Mouse (Mus musculus) MEL (cell line): ENCODE measurements around the gene Lcn2. TPM values are rescaled to one million over a fixed set of nuclear protein-coding genes. Genes with fewer than 3 reads are reported as not detected.

Source experiments
- DNase-seq: peaks from one replicate; pipeline ENCODE4 v3.0.0; 2011; ENCODE audit warnings: low read depth, low spot score
- H3K27ac ChIP-seq: 2 replicates; pipeline ENCODE4 v1.5.1; 2012; ENCODE audit warnings: low read depth, mild to moderate bottlenecking, control low read depth, low read length, moderate library complexity; ENCODE audit not compliant: control insufficient read depth
- H3K27me3 ChIP-seq, 2 experiments: fragments of 150-350 bp in 1 of 2; sonication (generic) in 1 of 2; 2 replicates each; pipeline ENCODE4 v1.6.1; 2012; ENCODE audit warnings: low read length in 2 of 2, mild to moderate bottlenecking in 2 of 2, improper control_type of control experiment in 1 of 2, moderate library complexity in 1 of 2; ENCODE audit not compliant: insufficient read depth in 2 of 2, control insufficient read depth in 1 of 2
- H3K36me3 ChIP-seq, 2 experiments: 2 replicates each; pipeline ENCODE4 v1.6.1; 2012 to 2014; ENCODE audit warnings: low read length in 2 of 2, improper control_type of control experiment in 1 of 2, inconsistent platforms in 1 of 2, mild to moderate bottlenecking in 1 of 2; ENCODE audit not compliant: insufficient read depth in 2 of 2, control insufficient read depth in 1 of 2
- H3K4me1 ChIP-seq, 2 experiments: fragments of 150-350 bp in 1 of 2; sonication (generic) in 1 of 2; 2 replicates each; pipeline ENCODE4 v1.6.1; 2012; ENCODE audit warnings: low read length in 2 of 2, improper control_type of control experiment in 1 of 2, mild to moderate bottlenecking in 1 of 2; ENCODE audit not compliant: insufficient read depth in 2 of 2, control insufficient read depth in 1 of 2
- H3K4me3 ChIP-seq, 2 experiments: fragments of 150-350 bp in 1 of 2; sonication (generic) in 1 of 2; 2 replicates each; pipeline ENCODE4 v1.5.1; 2012; ENCODE audit warnings: low read depth in 2 of 2, low read length in 2 of 2, mild to moderate bottlenecking in 2 of 2, moderate library complexity in 2 of 2, control low read depth in 1 of 2, improper control_type of control experiment in 1 of 2; ENCODE audit not compliant: control insufficient read depth in 1 of 2, insufficient read depth in 1 of 2
- H3K79me2 ChIP-seq: 2 replicates; pipeline ENCODE4 v1.6.1; 2012; ENCODE audit warnings: mild to moderate bottlenecking, low read length, moderate library complexity; ENCODE audit not compliant: control insufficient read depth, poor library complexity, insufficient read depth
- H3K9ac ChIP-seq: 2 replicates; pipeline ENCODE4 v1.6.1; 2012; ENCODE audit warnings: low read depth, mild to moderate bottlenecking, control low read depth, low read length, moderate library complexity; ENCODE audit not compliant: control insufficient read depth, poor library complexity, severe bottlenecking
- H3K9me3 ChIP-seq: fragments of 150-350 bp; sonication (generic); replicated peaks from 2 replicates; pipeline ENCODE4 v1.6.1; 2012; ENCODE audit warnings: mild to moderate bottlenecking, low read length, improper control_type of control experiment, moderate library complexity; ENCODE audit not compliant: insufficient read depth
- BHLHE40 ChIP-seq: IDR thresholded peaks from 2 replicates; pipeline ENCODE4 v1.6.1; 2012; ENCODE audit warnings: low read depth, mild to moderate bottlenecking, inconsistent platforms, low read length, improper control_type of control experiment, borderline replicate concordance
- CTCF ChIP-seq, 3 experiments: IDR thresholded peaks in 2 of 3; conservative IDR thresholded peaks in 1 of 3; 2 replicates each; pipeline ENCODE4 v1.5.1; 2011 to 2012; ENCODE audit warnings: low read length in 3 of 3, low read depth in 2 of 3, mild to moderate bottlenecking in 2 of 3, improper control_type of control experiment in 1 of 3, inconsistent platforms in 1 of 3, mixed read lengths in 1 of 3, moderate library complexity in 1 of 3; ENCODE audit not compliant: control insufficient read depth in 1 of 3, insufficient read depth in 1 of 3, poor library complexity in 1 of 3, severe bottlenecking in 1 of 3
- ELF1 ChIP-seq: IDR thresholded peaks from 2 replicates; pipeline ENCODE4 v1.6.1; 2014; ENCODE audit warnings: low read depth, mild to moderate bottlenecking, inconsistent platforms, low read length, improper control_type of control experiment, moderate library complexity
- ETS1 ChIP-seq: IDR thresholded peaks from 2 replicates; pipeline ENCODE4 v1.6.1; 2012; ENCODE audit warnings: low read depth, mild to moderate bottlenecking, inconsistent platforms, low read length, improper control_type of control experiment, moderate library complexity
- HCFC1 ChIP-seq: IDR thresholded peaks from 2 replicates; pipeline ENCODE4 v1.6.1; 2012; ENCODE audit warnings: low read depth, mild to moderate bottlenecking, inconsistent platforms, low read length, improper control_type of control experiment, moderate library complexity
- JUND ChIP-seq: IDR thresholded peaks from 2 replicates; pipeline ENCODE4 v1.6.1; 2011; ENCODE audit warnings: low read depth, mild to moderate bottlenecking, improper control_type of control experiment, low read length
- MEF2A ChIP-seq: IDR thresholded peaks from 2 replicates; pipeline ENCODE4 v1.6.1; 2014; ENCODE audit warnings: low read depth, mild to moderate bottlenecking, inconsistent platforms, low read length, improper control_type of control experiment; ENCODE audit not compliant: poor library complexity, insufficient replicate concordance, severe bottlenecking; ENCODE audit errors: extremely low read depth
- MYB ChIP-seq: IDR thresholded peaks from 2 replicates; pipeline ENCODE4 v1.6.1; 2011; ENCODE audit warnings: mild to moderate bottlenecking, low read depth, low read length, improper control_type of control experiment
- MYC ChIP-seq: IDR thresholded peaks from 2 replicates; pipeline ENCODE4 v1.6.1; 2011; ENCODE audit warnings: low read depth, mild to moderate bottlenecking, low read length, improper control_type of control experiment, moderate library complexity
- NELFE ChIP-seq: IDR thresholded peaks from 2 replicates; pipeline ENCODE4 v1.6.1; 2011; ENCODE audit warnings: low read depth, low read length, improper control_type of control experiment
- NRF1 ChIP-seq: IDR thresholded peaks from 2 replicates; pipeline ENCODE4 v1.6.1; 2014; ENCODE audit warnings: low read depth, mild to moderate bottlenecking, inconsistent platforms, low read length, improper control_type of control experiment, moderate library complexity; ENCODE audit not compliant: poor library complexity, insufficient read depth, severe bottlenecking
- POLR2AphosphoS2 ChIP-seq: IDR thresholded peaks from 2 replicates; pipeline ENCODE4 v1.6.1; 2011; ENCODE audit warnings: low read length, improper control_type of control experiment
- POLR2AphosphoS5 ChIP-seq: IDR thresholded peaks from 2 replicates; pipeline ENCODE4 v1.6.1; 2012; ENCODE audit warnings: low read depth, borderline replicate concordance, mild to moderate bottlenecking, inconsistent platforms, low read length, moderate library complexity, mixed read lengths
- RCOR1 ChIP-seq: IDR thresholded peaks from 2 replicates; pipeline ENCODE4 v1.6.1; 2012; ENCODE audit warnings: low read depth, mild to moderate bottlenecking, inconsistent platforms, low read length, improper control_type of control experiment
- SMC3 ChIP-seq: IDR thresholded peaks from 2 replicates; pipeline ENCODE4 v1.6.1; 2011; ENCODE audit warnings: low read depth, low read length, improper control_type of control experiment
- TAL1 ChIP-seq: IDR thresholded peaks from 2 replicates; pipeline ENCODE4 v1.6.1; 2012; ENCODE audit warnings: mild to moderate bottlenecking, inconsistent platforms, low read length, moderate library complexity, mixed read lengths
- TCF12 ChIP-seq: IDR thresholded peaks from 2 replicates; pipeline ENCODE4 v1.6.1; 2014; ENCODE audit warnings: low read depth, mild to moderate bottlenecking, inconsistent platforms, low read length, improper control_type of control experiment, moderate library complexity
- USF2 ChIP-seq, 2 experiments: IDR thresholded peaks; 2 replicates each; pipeline ENCODE4 v1.6.1; 2011 to 2012; ENCODE audit warnings: improper control_type of control experiment in 2 of 2, low read length in 2 of 2, borderline replicate concordance in 1 of 2, inconsistent platforms in 1 of 2, low read depth in 1 of 2, mild to moderate bottlenecking in 1 of 2; ENCODE audit not compliant: insufficient read depth in 1 of 2
- ZKSCAN1 ChIP-seq: IDR thresholded peaks from 2 replicates; pipeline ENCODE4 v1.6.1; 2012; ENCODE audit warnings: low read depth, mild to moderate bottlenecking, inconsistent platforms, low read length, improper control_type of control experiment, moderate library complexity
- ZMIZ1 ChIP-seq: IDR thresholded peaks from 2 replicates; pipeline ENCODE4 v1.6.1; 2012; ENCODE audit warnings: low read depth, mild to moderate bottlenecking, inconsistent platforms, low read length, improper control_type of control experiment, moderate library complexity
- polyA plus RNA-seq, 2 experiments: library from polyadenylated mRNA; stranded (reverse) in 1 of 2; unstranded in 1 of 2; fragments of >175 nt in 1 of 2; fragments of >200 nt in 1 of 2; gene quantifications; 2 replicates each; pipeline versions ENCODE4 v1.2.1 to v1.2.4; 2012; ENCODE audit warnings: low replicate concordance in 2 of 2, low read depth in 1 of 2; ENCODE audit not compliant: insufficient read length in 2 of 2, insufficient read depth in 1 of 2, missing spikeins in 1 of 2
- total RNA-seq: library from RNA; depleted of rRNA; stranded (reverse); fragments of 300-350 nt; gene quantifications from 2 replicates; pipeline ENCODE4 v1.2.3, GENCODE M21; 2012

Lcn2 gene
- total and polyA plus RNA-seq, 3 experiments: not detected

- peaks cover 3 to 4% of the 10 kb centered on the region in 2 experiments; a peak in 3 of 4 replicates for H3K27me3 ChIP-seq
- TF ChIP-seq POLR2AphosphoS5 (no peak), TAL1 (no peak), RCOR1 (no peak), ZMIZ1 (no peak), TCF12 (no peak), ETS1 (no peak), POLR2AphosphoS2 (no peak), NELFE (no peak)
These were observed 31.8 kb downstream of the Lcn2 start for GRCm38 (mm10) chr2:32356216-32356615.

GRCm38 (mm10) chr2:32354336-32354895 is 33.6 kb downstream of the Lcn2 start:
- no peak overlapping the region for H3K27ac ChIP-seq
- no peaks in the 10 kb centered on the region for H3K79me2 ChIP-seq
- H3K27me3 ChIP-seq: peaks cover 1 to 4% of the 10 kb centered on the region in 2 experiments; a peak in 3 of 4 replicates
- no peak overlapping the region for H3K4me3 ChIP-seq
- H3K4me1 ChIP-seq: peaks cover 4 to 9% of the 10 kb centered on the region in 2 experiments; a peak in 3 of 4 replicates
- H3K9ac ChIP-seq: no peak overlapping the region
- no peaks in the 10 kb centered on the region for H3K9me3 ChIP-seq
- DNase-seq: no peak
- H3K36me3 ChIP-seq: peaks cover 0 to 4% of the 10 kb centered on the region in 2 experiments; a peak in 2 of 4 replicates
- TF ChIP-seq ELF1: no peak
- TF ChIP-seq HCFC1: no peak
- no peak for TF ChIP-seq JUND
- TF ChIP-seq SMC3: no peak
- TF ChIP-seq ETS1: no peak
- TF ChIP-seq RCOR1: no peak
- TF ChIP-seq POLR2AphosphoS5: no peak
- TF ChIP-seq USF2 (IDR thresholded peaks at IDR 0.05; ENCODE audit: borderline replicate concordance in 1 of 2, insufficient read depth in 1 of 2, low read depth in 1 of 2, low read length in 2 of 2): no peak
- TF ChIP-seq NRF1: no peak
- no peak for TF ChIP-seq BHLHE40
- TF ChIP-seq POLR2AphosphoS2: no peak
- no peak for TF ChIP-seq MEF2A
- no peak for TF ChIP-seq MYC
- no peak for TF ChIP-seq MYB
- TF ChIP-seq CTCF (IDR thresholded peaks at IDR 0.05 in 2 of 3, conservative IDR thresholded peaks at IDR 0.05 in 1 of 3; ENCODE audit: control insufficient read depth in 1 of 3, insufficient read depth in 1 of 3, low read depth in 2 of 3, low read length in 3 of 3, poor library complexity in 1 of 3, severe bottlenecking in 1 of 3): no peak
- no peak for TF ChIP-seq ZKSCAN1
- TF ChIP-seq, all 39 proteins: peak for 0

More at GRCm38 (mm10) chr2:32356216-32356615, 31.8 kb downstream of the Lcn2 start:
- Histone ChIP-seq H3K79me2 (no peaks in the 10 kb centered on the region), H3K36me3 (peaks cover 0 to 4% of the 10 kb centered on the region in 2 experiments; a peak in 2 of 4 replicates), H3K9ac (no peak overlapping the region), H3K9me3 (no peaks in the 10 kb centered on the region), H3K4me1 (peaks cover 4 to 9% of the 10 kb centered on the region in 2 experiments; a peak in 3 of 4 replicates), H3K4me3 (no peak overlapping the region), H3K27ac (no peak overlapping the region)
- DNase-seq: no peak
